In genomic region chr12:111272420-111272819, GRCm38 (mm10) we compare ENCODE assay signal across 8 mouse cellular contexts. TPM values are rescaled to one million over a fixed set of nuclear protein-coding genes. Genes with fewer than 3 reads are reported as not detected.
A peak's percentile ranks its signal among the peaks of the same experiment; 100 is the strongest.
DNase-seq lines count a peak whose midpoint lies in the region; TF ChIP-seq lines count a peak whose summit lies in the region.

No protein-coding gene starts in this region.

- intact Hi-C loops in left cerebral cortex, postnatal 4 days (cut with DNase I), result no loop called here

- TF ChIP-seq CTCF in brain, embryonic 14.5 days (IDR thresholded peaks at IDR 0.05; ENCODE audit: borderline replicate concordance, extremely low read depth, insufficient read depth, insufficient read length), result peak; percentile 92

- peak; percentile 30 to 73 for DNase-seq in urinary bladder, adult 18-20 months (ENCODE audit: low spot score in 2 of 2)
- no peak for DNase-seq in urinary bladder, adult 2 months (ENCODE audit: low spot score)
- peak; percentile 85 for DNase-seq in brain, embryonic 14.5 days (ENCODE audit: low read depth)
- DNase-seq in forelimb bud, embryonic 11.5 days (ENCODE audit: low read depth, low spot score), result peak; percentile 78
- peak; percentile 72 to 90 for DNase-seq in kidney, adult 8-10 months
- peak; percentile 82 for DNase-seq in left cerebral cortex, postnatal 4 days
- DNase-seq in retina, postnatal 7 days (ENCODE audit: low read depth, low spot score), result peak; percentile 65
- peak; percentile 61 to 81 for DNase-seq in urinary bladder, postnatal 4 days (ENCODE audit: low spot score in 2 of 2)

- TF ChIP-seq POLR2A in brain, embryonic 14.5 days (IDR thresholded peaks at IDR 0.05; ENCODE audit: borderline replicate concordance, extremely low read depth, insufficient read depth, insufficient read length, poor library complexity, severe bottlenecking), result no peak

RNA-seq across cellular contexts. Expression of gene Amn, which starts 1.5 kb away (rescaled TPM):
- polyA plus RNA-seq in urinary bladder, adult 2 months (2012; rRNA removed), result 2.3 and 4.1 TPM in 2 replicates
- 6.7 and 7.9 TPM in 2 replicates for polyA plus RNA-seq in brain, embryonic 14.5 days (2012; rRNA removed)
- 10 to 100 TPM; 15.9 to 16.3 TPM for total RNA-seq in left cerebral cortex, postnatal 4 days (2021)
